Mouse (Mus musculus) G1E (cell line): Measurements from ENCODE around the gene Ankrd34a.

ENCODE experiments used
- CTCF ChIP-seq: IDR thresholded peaks from 2 replicates; pipeline ENCODE4 v1.5.1; 2012; ENCODE audit warnings: low read depth, low read length, inconsistent platforms, mixed read lengths
- GATA1 ChIP-seq: IDR thresholded peaks from 2 replicates; pipeline ENCODE4 v1.6.1; 2012; ENCODE audit warnings: borderline replicate concordance, low read length, inconsistent platforms, mixed read lengths
- GATA2 ChIP-seq: IDR thresholded peaks from 2 replicates; pipeline ENCODE4 v1.6.1; 2012; ENCODE audit warnings: low read depth, low read length, inconsistent platforms, borderline replicate concordance
- POLR2AphosphoS5 ChIP-seq: IDR thresholded peaks from 2 replicates; pipeline ENCODE4 v1.6.1; 2012; ENCODE audit warnings: low read depth, low read length, inconsistent platforms; ENCODE audit not compliant: insufficient replicate concordance
- TAL1 ChIP-seq: conservative IDR thresholded peaks from 2 replicates; pipeline ENCODE4 v1.6.1; 2012; ENCODE audit warnings: low read depth, low read length, inconsistent platforms, mixed read lengths

GRCm38 (mm10) chr3:96576690-96577541 lies 19.5 kb upstream of the Ankrd34a start, which contains the start of gene Gm16253:
- TF ChIP-seq CTCF (no peak), POLR2AphosphoS5 (no peak), GATA2 (no peak), TAL1 (no peak), GATA1 (no peak)
